Mouse (Mus musculus) limb, embryonic 14.5 days (tissue): ENCODE data around the gene Gm49320. TPM values are rescaled to one million over a fixed set of nuclear protein-coding genes. Genes with fewer than 3 reads are reported as not detected.

Source experiments
- ATAC-seq: fragments of 200-750 bp; cut with Nextera tagmentation; 2 replicates; pipeline ENCODE4 v1.8.0; 2017; ENCODE audit warnings: low read depth, moderate number of reproducible peaks, moderate TSS enrichment; ENCODE audit not compliant: low FRiP score
- DNase-seq: peaks from one replicate; pipeline ENCODE4 v3.0.0-alpha.2; 2015; ENCODE audit warnings: low spot score
- H3K27ac ChIP-seq: fragments of 300-500 bp; sonication (generic); replicated peaks from 2 replicates; pipeline ENCODE4 v1.5.1; 2014; ENCODE audit warnings: low read depth, mild to moderate bottlenecking, low read length, moderate library complexity, mixed read lengths
- H3K27me3 ChIP-seq: fragments of 300-500 bp; sonication (generic); 2 replicates; pipeline ENCODE4 v1.6.1; 2014; ENCODE audit warnings: low read length, mixed read lengths; ENCODE audit not compliant: control insufficient read depth, insufficient read depth
- H3K36me3 ChIP-seq: fragments of 300-500 bp; sonication (generic); 2 replicates; pipeline ENCODE4 v1.6.1; 2014; ENCODE audit warnings: mild to moderate bottlenecking, low read length, moderate library complexity, mixed read lengths; ENCODE audit not compliant: control insufficient read depth, insufficient read depth
- H3K4me1 ChIP-seq: fragments of 300-500 bp; sonication (generic); 2 replicates; pipeline ENCODE4 v1.6.1; 2014; ENCODE audit warnings: antibody characterized with exemption, low read length, mixed read lengths; ENCODE audit not compliant: control insufficient read depth, insufficient read depth
- H3K4me2 ChIP-seq: fragments of 300-500 bp; sonication (generic); replicated peaks from 2 replicates; pipeline ENCODE4 v1.6.1; 2014; ENCODE audit warnings: low read depth, mild to moderate bottlenecking, low read length, moderate library complexity; ENCODE audit not compliant: severe bottlenecking
- H3K4me3 ChIP-seq: fragments of 300-500 bp; sonication (generic); replicated peaks from 2 replicates; pipeline ENCODE4 v1.5.1; 2014; ENCODE audit warnings: low read length
- H3K9ac ChIP-seq: fragments of 300-500 bp; sonication (generic); 2 replicates; pipeline ENCODE4 v1.6.1; 2014; ENCODE audit warnings: mild to moderate bottlenecking, low read depth, low read length, moderate library complexity; ENCODE audit not compliant: severe bottlenecking
- H3K9me3 ChIP-seq: fragments of 300-500 bp; sonication (generic); 2 replicates; pipeline ENCODE4 v1.6.1; 2016; ENCODE audit warnings: low read length; ENCODE audit not compliant: control insufficient read depth
- POLR2A ChIP-seq: fragments of 200-500 bp; IDR thresholded peaks from 2 replicates; pipeline ENCODE4 v1.8.0; 2012; ENCODE audit warnings: inconsistent platforms, mild to moderate bottlenecking, moderate library complexity, borderline replicate concordance; ENCODE audit not compliant: insufficient read depth, insufficient read length; ENCODE audit errors: extremely low read depth
- WGBS: fragments of 180-500 bp; shearing (Covaris S2); extraction: QIAGEN DNeasy Blood & Tissue Kit; methylation state at CpG from one replicate; pipeline ENCODE4 v1.1.7; 2014; 5-methylcytosine and 5-hydroxymethylcytosine counted together
- polyA plus RNA-seq, 2 experiments: library from polyadenylated mRNA; depleted of rRNA in 1 of 2; stranded (reverse) in 1 of 2; unstranded in 1 of 2; fragments of >200 nt; fragmentation: Nextera tagmentation in 1 of 2; extraction: Ambion mirVana in 1 of 2; gene quantifications; 2 replicates each; pipeline versions ENCODE4 v1.2.1 to v1.2.3; 2012 to 2014

Gm49320 gene
- polyA plus RNA-seq, 2 experiments: 1.2 to 8.5 TPM

DNA sequence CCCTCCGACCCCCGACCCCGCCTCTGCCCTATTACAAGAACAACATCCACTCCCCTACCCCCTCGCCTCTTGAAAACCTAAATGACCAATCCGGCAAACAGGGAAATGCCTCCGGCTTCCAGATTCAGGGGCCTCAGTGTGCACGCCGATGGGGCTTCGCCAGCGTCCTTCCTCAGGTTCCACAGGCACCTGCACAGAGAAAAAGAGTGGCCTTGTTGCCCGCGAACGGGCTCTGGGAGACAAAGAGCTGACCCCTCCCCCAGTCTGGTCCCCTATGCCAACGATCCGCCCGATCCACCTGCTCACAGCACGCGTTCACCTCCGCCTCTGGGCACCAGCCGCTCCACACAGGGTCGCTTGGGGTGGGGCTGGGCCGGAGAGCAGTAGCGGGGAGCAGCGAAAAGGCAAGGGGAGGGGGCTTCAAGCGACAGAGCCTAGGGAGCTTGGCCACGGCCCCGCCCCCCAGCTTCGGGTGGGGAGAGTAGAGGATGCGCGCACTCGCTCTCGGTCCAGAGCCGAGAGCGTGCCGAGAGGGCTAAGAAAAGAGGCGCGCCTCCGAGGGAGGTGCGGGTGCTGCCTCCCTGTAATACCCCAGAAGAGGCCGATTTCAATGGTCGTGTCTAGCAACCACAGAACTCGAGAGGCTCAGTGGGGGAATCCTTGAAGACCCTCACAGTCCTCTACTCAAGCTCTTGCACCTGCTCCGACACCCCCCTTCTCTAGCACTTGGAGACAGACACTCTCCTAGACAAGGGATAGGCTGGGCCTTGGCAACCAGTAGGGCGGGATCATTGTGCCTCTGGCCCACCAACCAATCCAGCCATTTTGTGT lies 21.7 kb upstream of the Gm49320 start, which contains the start of gene Prr36:
Gene Prr36 (minus strand): TSS at position 669 of the 831 bp plus-strand sequence.
- WGBS: 3% methylated on average over 41 of the region's 44 CpGs
- peaks cover 26% of the 10 kb centered on the region; the same call in 1 of the 2 replicates for H3K4me1 ChIP-seq
- H3K4me2 ChIP-seq: peak within 1 kb of the TSS; percentile 75
- no peak within 1 kb of the TSS for H3K27ac ChIP-seq
- DNase-seq (no peak), ATAC-seq (peak; percentile 27; the same call in 1 of the 2 replicates)
- peaks cover 37% of the 10 kb centered on the region for H3K27me3 ChIP-seq
- no peaks in the 10 kb centered on the region for H3K9me3 ChIP-seq
- no peaks in the 10 kb centered on the region for H3K36me3 ChIP-seq
- H3K9ac ChIP-seq: peak within 1 kb of the TSS; percentile 34
- TF ChIP-seq POLR2A: no peak
- peak within 1 kb of the TSS; percentile 39 for H3K4me3 ChIP-seq

DNA sequence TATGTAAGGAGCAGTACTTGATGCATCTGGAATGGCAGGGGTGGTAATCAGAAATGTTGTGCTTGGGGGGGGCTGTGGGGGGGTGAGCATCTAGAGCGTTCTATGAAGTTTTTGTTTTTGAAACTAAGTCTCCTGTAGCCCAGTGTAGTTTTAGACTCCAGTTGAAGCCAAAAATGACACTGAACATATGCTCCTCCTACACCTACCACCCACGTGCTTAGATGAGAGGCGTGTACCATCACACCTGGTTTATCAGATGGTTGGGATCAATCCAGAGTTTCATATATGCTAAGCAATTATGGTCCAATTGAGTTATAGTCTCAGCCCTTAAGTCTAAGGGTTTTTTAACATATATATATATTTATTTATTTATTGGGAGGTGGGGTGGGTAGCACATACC lies 19.0 kb upstream of the Gm49320 start:
- no peak for DNase-seq
- Histone ChIP-seq H3K9me3 (no peaks in the 10 kb centered on the region), H3K4me3 (no peak overlapping the region), H3K9ac (no peak overlapping the region), H3K4me2 (no peak overlapping the region), H3K27me3 (peaks cover 37% of the 10 kb centered on the region), H3K36me3 (no peaks in the 10 kb centered on the region), H3K4me1 (peaks cover 9% of the 10 kb centered on the region; the same call in 1 of the 2 replicates), H3K27ac (no peak overlapping the region)
- no peak for TF ChIP-seq POLR2A
- WGBS: 83% methylated on average over 3 of the region's 3 CpGs
- ATAC-seq: no peak

DNA sequence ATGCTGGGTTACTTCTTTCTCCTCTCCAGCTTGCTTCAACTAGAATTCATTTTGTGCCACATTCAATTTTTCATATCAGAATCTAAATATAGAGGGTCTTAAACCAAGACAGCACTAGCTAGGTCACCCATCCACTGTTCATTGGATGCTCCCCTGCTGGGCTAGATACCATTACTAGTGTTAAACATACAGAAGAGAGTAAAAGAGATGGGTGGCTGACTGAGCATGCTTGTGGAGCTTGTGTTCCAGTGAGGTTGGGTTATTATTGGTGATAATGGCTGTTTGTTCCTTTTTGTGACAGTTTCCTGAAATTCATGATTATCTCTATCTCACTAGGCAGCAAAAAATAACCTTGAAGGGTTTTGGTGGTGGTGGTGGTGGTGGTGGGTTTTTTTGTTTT lies 16.6 kb upstream of the Gm49320 start:
- Histone ChIP-seq H3K9ac (no peak overlapping the region), H3K27me3 (peaks cover 25% of the 10 kb centered on the region), H3K4me2 (no peak overlapping the region), H3K4me1 (peaks cover 9% of the 10 kb centered on the region; the same call in 1 of the 2 replicates), H3K9me3 (no peaks in the 10 kb centered on the region), H3K4me3 (no peak overlapping the region), H3K27ac (no peak overlapping the region), H3K36me3 (no peaks in the 10 kb centered on the region)
- no peak for DNase-seq
- no peak for ATAC-seq
- no peak for TF ChIP-seq POLR2A

DNA sequence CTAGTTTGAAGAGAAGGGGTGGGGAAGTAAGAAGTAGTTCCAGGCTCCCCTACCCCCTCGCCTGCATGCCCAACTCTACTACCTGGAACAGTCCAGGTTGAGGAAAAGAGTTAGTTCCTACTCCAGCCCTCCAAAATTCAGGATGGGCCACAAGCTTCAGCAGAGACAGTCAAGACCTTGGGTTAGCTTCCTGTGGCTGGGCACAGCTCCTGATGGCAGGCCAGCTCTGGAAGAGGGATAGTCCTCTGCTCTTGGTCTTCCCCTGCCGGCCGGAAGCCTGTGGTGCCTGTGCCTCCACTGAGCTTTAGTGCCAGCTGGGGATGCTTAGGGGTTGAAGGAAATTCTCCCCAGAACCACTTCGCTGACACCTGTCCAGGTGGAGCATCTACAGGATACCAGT lies 12.3 kb upstream of the Gm49320 start:
- ATAC-seq: no peak
- Histone ChIP-seq H3K4me3 (peak overlapping the region; percentile 27), H3K9ac (peak overlapping the region; percentile 44; the same call in 1 of the 2 replicates), H3K27ac (no peak overlapping the region), H3K4me2 (peak overlapping the region; percentile 49), H3K4me1 (peaks cover 6% of the 10 kb centered on the region; the same call in 1 of the 2 replicates), H3K9me3 (no peaks in the 10 kb centered on the region), H3K27me3 (peaks cover 14% of the 10 kb centered on the region), H3K36me3 (no peaks in the 10 kb centered on the region)
- TF ChIP-seq POLR2A: no peak
- DNase-seq: no peak
- WGBS: 19% methylated on average over 4 of the region's 4 CpGs

DNA sequence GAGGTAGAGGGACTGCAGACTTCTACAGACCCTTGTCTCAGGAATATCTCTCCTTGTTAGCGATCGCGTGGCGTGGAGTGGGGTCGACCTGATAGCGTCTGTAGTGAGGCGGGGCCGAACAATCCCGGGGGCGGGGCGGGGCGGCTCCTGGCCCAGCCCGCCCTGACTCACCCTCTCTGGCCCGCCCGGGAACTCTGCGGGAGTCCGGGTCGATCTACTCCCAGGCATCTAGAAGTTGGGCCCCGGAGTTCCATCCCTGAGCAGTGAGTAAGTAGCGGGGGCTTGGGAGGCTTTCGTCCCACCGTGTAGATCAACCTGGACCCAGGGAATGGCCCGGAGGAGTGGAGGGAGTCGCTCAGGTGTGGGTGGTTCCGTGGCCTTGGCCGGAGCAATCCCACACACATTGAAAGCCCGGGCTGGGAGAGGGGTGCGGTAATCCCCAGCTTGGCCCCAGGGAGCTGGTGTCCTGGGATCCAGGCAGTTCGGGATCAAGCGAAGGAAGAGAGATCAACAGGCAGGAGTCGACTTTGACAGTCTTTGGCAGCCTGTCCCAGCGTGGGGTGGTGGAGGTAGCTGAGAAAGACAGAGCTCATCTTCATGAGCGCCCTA lies 11.8 kb upstream of the Gm49320 start, which contains the start of gene Lrrc8e:
Gene Lrrc8e (plus strand): TSS at position 89 of the 609 bp plus-strand sequence.
- WGBS: 3% methylated on average over 33 of the region's 33 CpGs
- Histone ChIP-seq H3K4me1 (peaks cover 6% of the 10 kb centered on the region; the same call in 1 of the 2 replicates), H3K27ac (no peak within 1 kb of the TSS), H3K36me3 (no peaks in the 10 kb centered on the region), H3K4me2 (peak within 1 kb of the TSS; percentile 49), H3K4me3 (peak within 1 kb of the TSS; percentile 27), H3K9ac (peak within 1 kb of the TSS; percentile 44), H3K27me3 (peaks cover 14% of the 10 kb centered on the region), H3K9me3 (no peaks in the 10 kb centered on the region)
- DNase-seq (no peak), ATAC-seq (no peak)
- no peak for TF ChIP-seq POLR2A
